Mouse (Mus musculus) c-Kit-positive CD71-negative TER-119-negative erythroid progenitor cells, embryonic 14.5 days (primary cell): ENCODE data around the gene Acmsd.

Experiments
- DNase-seq: peaks from one replicate; pipeline ENCODE4 v3.0.0-alpha.2; 2013; ENCODE audit warnings: low read depth

Gene Acmsd

DNA sequence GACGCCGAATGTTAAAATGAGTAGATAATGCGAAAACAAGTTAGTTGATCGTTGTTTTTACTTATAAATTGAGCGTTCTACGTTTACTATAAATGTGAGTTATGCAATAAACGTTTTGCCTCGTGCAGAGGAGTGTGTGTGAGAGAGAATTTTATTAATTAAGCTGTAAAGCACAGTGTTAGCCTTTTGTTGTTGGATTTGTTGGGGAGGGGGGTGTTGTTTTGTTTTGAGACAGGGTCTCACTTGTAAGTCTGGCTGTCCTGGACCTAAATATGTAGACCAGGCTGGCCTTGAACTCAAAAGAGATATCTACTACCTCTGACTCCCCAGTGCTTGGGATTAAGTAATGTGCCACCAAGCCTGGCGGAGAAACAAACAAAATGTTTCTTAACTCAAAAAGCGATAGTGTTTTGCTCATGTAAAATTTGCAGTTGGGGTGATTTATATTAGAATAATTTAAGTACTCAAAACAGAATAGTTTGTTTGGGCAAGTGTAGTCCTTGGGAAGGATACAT is 46.0 kb downstream of the Acmsd start:
- no peak for DNase-seq

- DNase-seq = no peak
These were observed 47.0 kb downstream of the Acmsd start for GRCm38 (mm10) chr1:127776246-127776645.

DNA sequence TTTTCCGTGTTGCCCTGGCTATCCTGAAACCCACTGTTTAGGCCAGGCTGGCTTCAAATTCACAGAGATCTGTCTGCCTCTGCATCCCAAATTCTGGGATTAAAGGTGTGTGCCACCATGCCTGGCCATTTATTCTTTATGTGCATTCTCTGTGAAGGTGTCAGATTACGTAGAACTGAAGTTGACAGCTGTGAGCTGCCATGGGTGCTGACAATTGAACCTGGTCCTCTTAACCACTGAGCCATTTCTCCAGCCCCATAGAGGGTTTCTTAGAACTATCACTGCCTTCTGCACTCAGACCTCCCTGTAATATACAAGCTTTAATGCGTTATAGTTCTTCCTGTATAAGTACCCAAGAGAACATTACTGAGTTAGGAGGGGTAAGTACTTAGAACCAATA is 49.4 kb downstream of the Acmsd start:
- DNase-seq = no peak

- no peak for DNase-seq
These were observed 50.9 kb downstream of the Acmsd start for GRCm38 (mm10) chr1:127780142-127780541.

GRCm38 (mm10) chr1:127780849-127781248 is 51.6 kb downstream of the Acmsd start:
- DNase-seq = no peak

DNA sequence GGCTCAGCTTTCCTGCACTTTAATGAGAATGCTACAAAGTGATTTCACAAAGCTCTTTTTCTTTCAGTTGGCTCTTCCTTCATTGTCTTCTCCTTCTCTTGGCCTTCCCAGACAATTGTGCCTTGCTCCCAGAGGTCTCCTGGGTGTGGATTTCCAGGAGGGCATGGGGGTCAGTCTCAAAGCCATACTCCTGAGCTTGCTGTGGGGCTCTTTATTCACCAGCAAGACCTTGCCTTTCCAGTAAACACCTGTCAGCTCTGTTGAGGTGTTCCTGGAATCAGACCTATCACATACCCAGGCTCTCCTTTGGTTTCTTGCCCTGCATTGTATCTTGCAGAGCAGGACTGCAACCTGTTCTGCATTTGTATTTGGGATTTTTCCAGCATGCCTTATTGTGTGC is 54.6 kb downstream of the Acmsd start:
- DNase-seq = no peak

DNA sequence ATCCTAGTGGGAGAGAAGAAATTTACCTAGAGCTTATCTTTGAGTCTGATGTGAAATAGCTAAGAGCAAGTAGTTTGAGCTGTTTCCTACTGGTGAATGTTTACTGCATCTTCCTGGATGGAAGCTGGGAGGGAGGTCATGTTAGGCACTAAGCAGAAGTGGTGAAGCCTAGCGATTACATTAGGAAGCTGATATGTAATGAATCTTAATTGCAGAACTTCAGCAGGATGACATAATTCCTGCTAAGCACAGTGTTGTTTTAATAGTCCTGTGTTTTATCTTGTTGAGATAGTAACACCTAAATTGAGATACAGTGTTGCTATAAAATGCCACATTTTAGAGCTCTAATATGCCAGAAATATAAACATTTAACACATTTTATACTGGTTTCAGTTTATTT is 56.7 kb downstream of the Acmsd start:
- DNase-seq = no peak

GRCm38 (mm10) chr1:127788943-127789342 is 59.7 kb downstream of the Acmsd start:
- DNase-seq = no peak

DNA sequence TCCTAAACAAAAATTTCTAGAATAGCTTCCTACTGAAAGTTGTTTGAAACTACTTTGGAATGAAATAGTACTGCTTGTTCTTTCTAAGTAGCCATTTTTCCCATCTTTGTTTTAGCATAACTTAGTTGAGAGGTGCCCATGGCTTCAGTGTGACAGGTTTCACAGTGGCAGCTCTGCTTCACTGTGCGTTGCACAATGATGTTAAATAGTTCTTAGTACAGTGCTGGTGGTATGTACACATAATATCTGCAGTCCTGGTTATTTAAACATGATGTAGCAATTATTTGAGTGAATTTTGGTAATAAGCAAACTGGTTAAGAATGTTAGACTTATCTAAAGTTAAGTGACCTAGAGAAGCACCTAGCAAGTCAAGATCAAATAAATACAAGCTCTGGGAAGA is 64.2 kb downstream of the Acmsd start:
- no peak for DNase-seq

DNA sequence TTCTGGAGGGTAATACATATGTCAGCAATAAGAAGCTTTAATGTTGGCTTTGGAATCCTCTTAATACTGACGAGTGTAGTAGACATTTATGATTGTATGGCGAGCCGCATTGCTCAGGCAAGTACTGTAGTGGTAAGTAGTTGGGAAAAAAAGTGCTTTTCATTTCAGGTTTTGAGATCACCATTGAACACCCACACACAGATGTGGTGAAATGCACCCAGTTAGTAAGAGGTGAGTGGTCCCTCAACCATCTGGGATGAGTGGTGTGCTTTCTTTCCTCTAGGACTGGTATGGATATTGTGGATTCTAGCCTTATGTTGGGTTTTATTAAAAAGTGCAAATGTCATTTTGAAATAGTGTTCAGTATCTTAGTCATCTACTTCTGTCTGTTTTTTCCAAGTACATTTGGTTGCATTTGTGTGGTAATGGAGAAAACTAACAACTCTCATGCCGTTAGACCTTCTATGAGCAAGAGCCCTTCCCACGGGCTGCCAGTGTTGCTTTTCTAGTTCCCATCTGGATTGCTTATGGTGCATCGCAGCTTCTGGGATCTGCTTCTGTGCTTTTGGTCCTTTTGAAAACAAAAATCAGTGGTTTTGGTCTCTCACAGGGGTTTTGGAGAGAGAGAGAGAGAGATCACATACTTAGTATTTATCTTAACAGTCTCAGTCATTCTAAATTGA is 66.0 kb downstream of the Acmsd start:
- DNase-seq = no peak

DNA sequence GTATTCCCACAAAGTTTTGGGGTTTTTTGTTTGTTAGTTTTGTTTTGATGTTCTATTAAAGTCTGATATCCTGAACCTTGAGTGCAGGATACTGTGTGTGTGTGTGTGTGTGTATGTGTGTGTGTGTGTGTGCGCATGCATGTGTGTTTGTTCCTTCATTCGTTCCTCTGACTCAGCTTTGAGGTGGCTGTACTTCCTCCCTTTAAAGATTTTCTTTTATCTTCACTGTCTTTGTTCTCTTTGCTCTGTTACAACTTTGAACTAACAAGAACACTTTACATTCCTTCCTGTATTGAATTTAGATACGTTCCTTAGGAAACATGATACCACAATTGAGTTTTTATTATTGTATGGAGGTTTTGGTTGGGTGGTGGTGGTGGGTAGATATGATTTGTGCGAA is 67.1 kb downstream of the Acmsd start:
- DNase-seq = no peak

GRCm38 (mm10) chr1:127796752-127797151 is 67.5 kb downstream of the Acmsd start:
- DNase-seq = no peak

- no peak for DNase-seq
These were observed 73.7 kb downstream of the Acmsd start for GRCm38 (mm10) chr1:127802916-127803315.

- no peak for DNase-seq
These were observed 79.5 kb downstream of the Acmsd start for GRCm38 (mm10) chr1:127808671-127809070.

DNA sequence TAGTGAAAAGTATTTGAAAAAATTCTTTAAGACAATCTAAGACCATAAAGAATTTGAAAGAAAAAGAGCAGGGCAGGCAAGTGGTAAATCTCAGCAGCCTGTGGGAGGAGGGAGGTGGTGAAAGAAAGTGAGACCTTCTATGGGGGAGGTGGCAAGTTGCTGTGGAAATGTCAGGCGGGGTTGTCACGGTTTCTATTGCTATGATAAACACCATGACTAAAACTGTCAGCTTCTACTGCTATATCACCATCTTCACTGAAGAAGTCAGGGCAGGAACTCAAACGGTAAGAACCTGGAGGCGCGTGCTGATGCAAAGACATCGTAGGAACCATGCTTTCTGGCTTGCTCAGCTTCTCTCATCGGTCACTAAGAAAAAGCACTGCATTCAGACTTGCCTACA is 83.7 kb downstream of the Acmsd start:
- DNase-seq = no peak

DNA sequence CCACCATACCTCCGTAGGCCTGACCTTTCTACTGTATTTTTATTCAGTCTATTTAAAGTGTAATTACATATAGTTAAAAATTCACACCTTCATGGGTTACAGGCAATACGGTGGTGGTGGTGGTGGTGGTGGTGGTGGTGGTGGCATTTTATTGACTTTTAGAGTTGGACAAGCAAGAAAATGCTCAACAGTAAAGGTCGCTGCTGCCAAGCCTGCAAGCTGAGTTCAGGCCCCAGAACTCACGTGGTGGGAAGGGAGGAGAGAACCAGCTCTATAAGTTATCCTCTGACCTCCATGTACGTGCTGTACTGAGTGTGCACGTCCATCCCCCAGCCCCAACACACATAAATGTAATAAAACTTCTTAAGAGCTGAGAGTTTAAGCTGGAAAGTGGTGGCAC is 87.2 kb downstream of the Acmsd start:
- no peak for DNase-seq
